Mouse (Mus musculus) midbrain, postnatal 0 days (tissue): ENCODE data around the gene Nxpe4. TPM values are rescaled to one million over a fixed set of nuclear protein-coding genes. Genes with fewer than 3 reads are reported as not detected.

Source experiments
- ATAC-seq: fragments of 200-750 bp; cut with Nextera tagmentation; 2 replicates; pipeline ENCODE4 v1.8.0; 2017; ENCODE audit warnings: moderate number of reproducible peaks, mild to moderate bottlenecking, moderate TSS enrichment, moderate library complexity; ENCODE audit not compliant: low FRiP score
- DNase-seq: peaks from one replicate; pipeline ENCODE4 v3.0.0-alpha.2; 2015; ENCODE audit warnings: low spot score
- H3K27ac ChIP-seq: fragments of 300-500 bp; sonication (generic); 2 replicates; pipeline ENCODE4 v1.5.1; 2014; ENCODE audit warnings: low read depth, mild to moderate bottlenecking, low read length, mixed read lengths
- H3K27me3 ChIP-seq: fragments of 300-500 bp; sonication (generic); 2 replicates; pipeline ENCODE4 v1.6.1; 2014; ENCODE audit warnings: low read length, control low read depth, mixed read lengths; ENCODE audit not compliant: insufficient read depth
- H3K36me3 ChIP-seq: fragments of 300-500 bp; sonication (generic); 2 replicates; pipeline ENCODE4 v1.6.1; 2014; ENCODE audit warnings: low read length, control low read depth, mixed read lengths; ENCODE audit not compliant: insufficient read depth
- H3K4me1 ChIP-seq: fragments of 300-500 bp; sonication (generic); 2 replicates; pipeline ENCODE4 v1.6.1; 2014; ENCODE audit warnings: mild to moderate bottlenecking, control low read depth, antibody characterized with exemption, low read length, mixed read lengths; ENCODE audit not compliant: insufficient read depth
- H3K4me2 ChIP-seq: fragments of 300-500 bp; sonication (generic); 2 replicates; pipeline ENCODE4 v1.6.1; 2014; ENCODE audit warnings: low read depth, mild to moderate bottlenecking, low read length, mixed read lengths; ENCODE audit not compliant: poor library complexity, severe bottlenecking
- H3K4me3 ChIP-seq: fragments of 300-500 bp; sonication (generic); 2 replicates; pipeline ENCODE4 v1.5.1; 2014; ENCODE audit warnings: low read depth, mild to moderate bottlenecking, low read length, moderate library complexity
- H3K9ac ChIP-seq: fragments of 300-500 bp; sonication (generic); replicated peaks from 2 replicates; pipeline ENCODE4 v1.6.1; 2014; ENCODE audit warnings: mild to moderate bottlenecking, low read length, moderate library complexity, mixed read lengths; ENCODE audit not compliant: poor library complexity, severe bottlenecking
- H3K9me3 ChIP-seq: fragments of 300-500 bp; sonication (generic); 2 replicates; pipeline ENCODE4 v1.6.1; 2016; ENCODE audit warnings: low read length, control low read depth
- CTCF ChIP-seq: IDR thresholded peaks from 2 replicates; pipeline ENCODE4 v1.5.1; 2016; ENCODE audit warnings: antibody characterized with exemption, mild to moderate bottlenecking
- WGBS: fragments of 180-500 bp; shearing (Covaris S2); extraction: QIAGEN DNeasy Blood & Tissue Kit; methylation state at CpG from one replicate; pipeline ENCODE4 v1.1.7; 2014; 5-methylcytosine and 5-hydroxymethylcytosine counted together
- polyA plus RNA-seq: library from polyadenylated mRNA; unstranded; fragments of >200 nt; fragmentation: Nextera tagmentation; extraction: Ambion mirVana; gene quantifications from 2 replicates; pipeline ENCODE4 v1.2.1, GENCODE M21; 2015
- total RNA-seq: library from RNA; depleted of rRNA; stranded (reverse); fragments of >200 nt; gene quantifications from 2 replicates; pipeline ENCODE4 v1.2.3, GENCODE M21; 2014

Gene Nxpe4
- total and polyA plus RNA-seq, 2 experiments from 2014 or later = 7.7 to 13.5 TPM

DNA sequence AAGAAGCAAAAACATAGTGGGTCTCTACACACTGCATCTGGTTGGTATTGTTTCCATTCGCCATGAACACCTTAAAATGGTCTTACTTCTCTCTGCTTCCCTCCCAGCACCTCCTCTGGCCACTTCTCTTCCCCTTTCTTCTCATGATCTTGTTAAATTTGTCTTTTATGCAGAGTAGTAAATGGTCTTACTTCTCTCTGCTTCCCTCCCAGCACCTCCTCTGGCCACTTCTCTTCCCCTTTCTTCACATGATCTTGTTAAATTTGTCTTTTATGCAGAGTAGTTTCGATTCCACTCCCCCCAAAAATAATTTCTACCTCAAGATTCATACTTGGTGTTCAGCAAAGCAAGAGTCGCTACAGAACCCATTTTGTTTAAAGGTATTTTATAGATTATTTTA lies 256.2 kb downstream of the Nxpe4 start:
- no peaks in the 10 kb centered on the region for H3K36me3 ChIP-seq
- 87% methylated on average over 3 of the region's 3 CpGs for WGBS
- H3K27ac ChIP-seq = no peak overlapping the region
- no peaks in the 10 kb centered on the region for H3K9me3 ChIP-seq
- H3K4me2 ChIP-seq = no peak overlapping the region
- H3K9ac ChIP-seq = no peak overlapping the region
- ATAC-seq (no peak), DNase-seq (no peak)
- H3K4me1 ChIP-seq = no peaks in the 10 kb centered on the region
- TF ChIP-seq CTCF = no peak
- no peak overlapping the region for H3K4me3 ChIP-seq
- no peaks in the 10 kb centered on the region for H3K27me3 ChIP-seq

GRCm38 (mm10) chr9:48418397-48418796 lies 256.6 kb downstream of the Nxpe4 start:
- no peak overlapping the region for H3K27ac ChIP-seq
- H3K4me3 ChIP-seq = no peak overlapping the region
- H3K9ac ChIP-seq = no peak overlapping the region
- no peaks in the 10 kb centered on the region for H3K4me1 ChIP-seq
- H3K36me3 ChIP-seq = no peaks in the 10 kb centered on the region
- H3K9me3 ChIP-seq = no peaks in the 10 kb centered on the region
- DNase-seq = no peak
- no peaks in the 10 kb centered on the region for H3K27me3 ChIP-seq
- ATAC-seq = no peak
- no peak overlapping the region for H3K4me2 ChIP-seq
- 86% methylated on average over 2 of the region's 2 CpGs for WGBS
- no peak for TF ChIP-seq CTCF

DNA sequence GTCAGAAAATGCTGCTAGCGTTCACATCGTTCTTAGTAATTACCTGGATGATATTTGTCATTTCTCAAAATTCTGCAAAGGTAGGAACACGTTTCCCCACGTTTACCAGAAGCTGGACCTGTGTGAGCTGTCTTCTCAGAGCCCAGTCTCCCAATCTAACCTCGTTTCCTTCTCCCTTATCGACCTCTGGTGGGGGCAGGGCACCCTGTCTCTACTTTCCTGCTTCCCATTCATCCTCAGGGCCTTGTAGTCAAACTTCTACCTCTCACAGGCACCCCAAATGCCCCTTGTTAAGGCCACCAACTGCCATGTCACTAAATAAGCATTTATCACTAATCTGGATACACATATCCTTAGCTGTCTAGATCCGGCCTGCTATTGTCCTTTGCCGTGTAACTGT lies 257.0 kb downstream of the Nxpe4 start:
- DNase-seq (no peak), ATAC-seq (no peak)
- H3K9ac ChIP-seq = no peak overlapping the region
- H3K27me3 ChIP-seq = no peaks in the 10 kb centered on the region
- no peak overlapping the region for H3K4me3 ChIP-seq
- no peaks in the 10 kb centered on the region for H3K36me3 ChIP-seq
- H3K9me3 ChIP-seq = no peaks in the 10 kb centered on the region
- WGBS = 74% methylated on average over 8 of the region's 8 CpGs
- no peak overlapping the region for H3K4me2 ChIP-seq
- H3K4me1 ChIP-seq = no peaks in the 10 kb centered on the region
- TF ChIP-seq CTCF = no peak
- no peak overlapping the region for H3K27ac ChIP-seq

- no peak for ATAC-seq
- WGBS = 87% methylated on average over 7 of the region's 7 CpGs
- no peaks in the 10 kb centered on the region for H3K4me1 ChIP-seq
Observed at GRCm38 (mm10) chr9:48420437-48420836, 258.6 kb downstream of the Nxpe4 start.

DNA sequence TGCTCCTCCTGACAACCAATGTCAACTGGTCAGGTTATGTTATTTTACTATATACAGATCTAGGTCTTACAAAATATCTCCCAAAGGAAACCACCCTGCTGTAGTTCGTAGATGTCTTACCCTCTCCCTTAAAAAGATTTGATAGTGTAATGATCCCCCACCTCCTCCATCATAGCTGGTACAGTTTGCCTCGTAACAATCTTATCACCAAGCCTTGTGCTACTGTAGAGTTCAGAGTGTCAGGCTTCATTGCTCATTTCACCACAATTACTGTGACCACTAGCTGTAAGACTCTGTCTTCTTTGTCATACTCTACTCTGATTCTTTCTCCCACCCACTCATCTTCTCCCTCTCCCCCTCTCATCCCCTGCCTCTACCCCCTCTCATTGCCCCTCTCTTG lies 259.2 kb downstream of the Nxpe4 start:
- TF ChIP-seq CTCF = no peak
- no peak overlapping the region for H3K4me2 ChIP-seq
- H3K9me3 ChIP-seq = no peaks in the 10 kb centered on the region
- WGBS = 87% methylated on average over 2 of the region's 2 CpGs
- H3K4me3 ChIP-seq = no peak overlapping the region
- DNase-seq (no peak), ATAC-seq (no peak)
- H3K36me3 ChIP-seq = no peaks in the 10 kb centered on the region
- no peaks in the 10 kb centered on the region for H3K4me1 ChIP-seq
- no peak overlapping the region for H3K9ac ChIP-seq
- H3K27ac ChIP-seq = no peak overlapping the region
- H3K27me3 ChIP-seq = no peaks in the 10 kb centered on the region

More at GRCm38 (mm10) chr9:48420437-48420836, 258.6 kb downstream of the Nxpe4 start:
- no peak overlapping the region for H3K4me2 ChIP-seq
- no peaks in the 10 kb centered on the region for H3K9me3 ChIP-seq
- H3K27ac ChIP-seq = no peak overlapping the region
- no peak overlapping the region for H3K9ac ChIP-seq
- TF ChIP-seq CTCF = no peak
- no peaks in the 10 kb centered on the region for H3K27me3 ChIP-seq
- no peak for DNase-seq
- H3K4me3 ChIP-seq = no peak overlapping the region
- no peaks in the 10 kb centered on the region for H3K36me3 ChIP-seq

DNA sequence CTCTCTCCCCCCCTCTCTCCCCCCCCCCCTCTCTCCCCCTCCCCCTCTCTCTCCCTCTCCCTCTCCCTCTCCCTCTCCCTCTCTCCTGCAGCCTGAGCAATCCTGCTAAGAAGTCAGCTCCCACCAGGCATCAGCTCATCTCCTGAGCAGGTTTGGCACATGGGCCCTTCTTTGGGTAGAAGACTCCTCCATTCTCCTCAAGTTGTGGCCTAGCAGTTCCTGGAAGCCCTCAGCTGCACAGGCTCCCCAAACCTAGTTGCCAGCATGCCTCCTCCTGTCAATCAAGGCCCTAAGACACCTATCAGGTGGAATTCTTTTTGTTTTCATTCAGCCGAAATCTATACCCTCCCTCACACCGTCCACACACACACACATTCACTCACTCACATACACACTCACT lies 259.7 kb downstream of the Nxpe4 start:
- no peaks in the 10 kb centered on the region for H3K36me3 ChIP-seq
- H3K4me1 ChIP-seq = no peaks in the 10 kb centered on the region
- H3K27me3 ChIP-seq = no peaks in the 10 kb centered on the region
- no peak overlapping the region for H3K9ac ChIP-seq
- 86% methylated on average over 2 of the region's 2 CpGs for WGBS
- H3K4me3 ChIP-seq = no peak overlapping the region
- ATAC-seq (no peak), DNase-seq (no peak)
- no peak for TF ChIP-seq CTCF
- no peaks in the 10 kb centered on the region for H3K9me3 ChIP-seq
- H3K4me2 ChIP-seq = no peak overlapping the region
- no peak overlapping the region for H3K27ac ChIP-seq
